Mouse (Mus musculus) induced T-regulatory cell, adult 2 months (primary cell): ENCODE results near the gene Akap13.

Experiments used
- DNase-seq: peaks from one replicate; pipeline ENCODE4 v3.0.0-alpha.2; 2012; ENCODE audit warnings: low read depth

Gene Akap13

GRCm38 (mm10) chr7:75667531-75667930, 212.2 kb downstream of the Akap13 start:
- DNase-seq: no peak

GRCm38 (mm10) chr7:75668396-75668795, 213.1 kb downstream of the Akap13 start:
- DNase-seq: no peak

- peak; percentile 65 for DNase-seq
These were observed 214.1 kb downstream of the Akap13 start for GRCm38 (mm10) chr7:75669416-75669815.

GRCm38 (mm10) chr7:75679631-75680030, 224.3 kb downstream of the Akap13 start:
- no peak for DNase-seq

- no peak for DNase-seq
These were observed 227.6 kb downstream of the Akap13 start for GRCm38 (mm10) chr7:75682901-75683300.

GRCm38 (mm10) chr7:75683410-75683809, 228.1 kb downstream of the Akap13 start:
- no peak for DNase-seq

- peak; percentile 43 for DNase-seq
These were observed 229.6 kb downstream of the Akap13 start for GRCm38 (mm10) chr7:75684976-75685375.

- peak; percentile 73 for DNase-seq
These were observed 230.9 kb downstream of the Akap13 start for GRCm38 (mm10) chr7:75686046-75686826.

- no peak for DNase-seq
These were observed 231.5 kb downstream of the Akap13 start for GRCm38 (mm10) chr7:75686827-75687164.

GRCm38 (mm10) chr7:75688144-75688543, 232.8 kb downstream of the Akap13 start:
- peak; percentile 49 for DNase-seq

- DNase-seq: no peak
These were observed 239.4 kb downstream of the Akap13 start for GRCm38 (mm10) chr7:75694777-75695176.

GRCm38 (mm10) chr7:75699836-75700235, 244.5 kb downstream of the Akap13 start:
- no peak for DNase-seq

GRCm38 (mm10) chr7:75700771-75701345, 245.5 kb downstream of the Akap13 start:
- peak; percentile 80 for DNase-seq

- peak; percentile 87 for DNase-seq
These were observed 246.4 kb downstream of the Akap13 start for GRCm38 (mm10) chr7:75701761-75702160.

- peak; percentile 87 for DNase-seq
These were observed 247.0 kb downstream of the Akap13 start for GRCm38 (mm10) chr7:75702368-75702767.

- peak; percentile 65 for DNase-seq
These were observed 247.8 kb downstream of the Akap13 start for GRCm38 (mm10) chr7:75702966-75703645.

GRCm38 (mm10) chr7:75704862-75705261, 249.5 kb downstream of the Akap13 start:
- DNase-seq: no peak

- DNase-seq: no peak
These were observed 254.6 kb downstream of the Akap13 start for GRCm38 (mm10) chr7:75709936-75710335.

GRCm38 (mm10) chr7:75710920-75711319, 255.6 kb downstream of the Akap13 start:
- DNase-seq: no peak

GRCm38 (mm10) chr7:75711436-75711835, 256.1 kb downstream of the Akap13 start:
- no peak for DNase-seq

GRCm38 (mm10) chr7:75712808-75713207, 257.5 kb downstream of the Akap13 start:
- DNase-seq: no peak

- DNase-seq: no peak
These were observed 258.6 kb downstream of the Akap13 start for GRCm38 (mm10) chr7:75713959-75714358.

- DNase-seq: peak; percentile 68
These were observed 259.7 kb downstream of the Akap13 start for GRCm38 (mm10) chr7:75715026-75715425.
